Mouse (Mus musculus) liver, adult 2 months (tissue): ENCODE measurements at regions not wholly inside any gene's neighbourhood (a gene's known extent, or its start where the extent isn't known, plus 50 kb on each side); places are given as distances from the start of the nearest gene placed in this dataset.

ENCODE experiments used
- DNase-seq: peaks from one replicate; pipeline ENCODE4 v3.0.0-alpha.2; 2011; ENCODE audit warnings: low read depth, low spot score; ENCODE audit errors: extremely low read depth
- H3K27ac ChIP-seq: fragments of 200-500 bp; replicated peaks from 2 replicates; pipeline ENCODE4 v1.5.1; 2012; ENCODE audit warnings: low read depth, mild to moderate bottlenecking, control low read depth, inconsistent platforms, low read length; ENCODE audit not compliant: insufficient read depth
- H3K27me3 ChIP-seq: fragments of 200-500 bp; 2 replicates; pipeline ENCODE4 v1.6.1; 2012; ENCODE audit warnings: mild to moderate bottlenecking, moderate library complexity, low read length, inconsistent platforms; ENCODE audit not compliant: control insufficient read depth, insufficient read depth
- H3K36me3 ChIP-seq: fragments of 200-500 bp; 2 replicates; pipeline ENCODE4 v1.6.1; 2012; ENCODE audit warnings: low read length, inconsistent platforms; ENCODE audit not compliant: control insufficient read depth, insufficient read depth
- H3K4me1 ChIP-seq: fragments of 200-500 bp; 2 replicates; pipeline ENCODE4 v1.6.1; 2011; ENCODE audit warnings: low read length; ENCODE audit not compliant: control insufficient read depth, insufficient read depth
- H3K4me3 ChIP-seq: fragments of 200-500 bp; 2 replicates; pipeline ENCODE4 v1.5.1; 2011; ENCODE audit warnings: low read depth, mild to moderate bottlenecking, control low read depth, low read length, moderate library complexity; ENCODE audit not compliant: insufficient read depth
- H3K79me2 ChIP-seq: fragments of 200-500 bp; 2 replicates; pipeline ENCODE4 v1.6.1; 2012; ENCODE audit warnings: inconsistent platforms, mild to moderate bottlenecking, low read length, moderate library complexity; ENCODE audit not compliant: control insufficient read depth, insufficient read depth
- H3K9ac ChIP-seq: fragments of 200-500 bp; 2 replicates; pipeline ENCODE4 v1.6.1; 2012; ENCODE audit warnings: low read depth, mild to moderate bottlenecking, control low read depth, inconsistent platforms, low read length
- CTCF ChIP-seq: fragments of 200-500 bp; IDR thresholded peaks from 2 replicates; pipeline ENCODE4 v1.5.1; 2011; ENCODE audit warnings: low read depth, low read length, control low read depth
- POLR2A ChIP-seq: fragments of 200-500 bp; IDR thresholded peaks from 2 replicates; pipeline ENCODE4 v1.6.1; 2011; ENCODE audit warnings: low read length, control low read depth; ENCODE audit not compliant: insufficient read depth; ENCODE audit errors: extremely low read depth
- WGBS: fragments of 180-500 bp; shearing (Covaris S2); methylation state at CpG from one replicate; pipeline ENCODE4 v1.1.7; 2018; 5-methylcytosine and 5-hydroxymethylcytosine counted together

GRCm38 (mm10) chr2:78779949-78780348, 88.0 kb upstream of the Ube2e3 start:
- DNase-seq = no peak
- TF ChIP-seq CTCF (no peak), POLR2A (no peak)

GRCm38 (mm10) chr2:78777589-78777988, 90.3 kb upstream of the Ube2e3 start:
- no peaks in the 10 kb centered on the region for H3K36me3 ChIP-seq
- no peaks in the 10 kb centered on the region for H3K79me2 ChIP-seq
- H3K27ac ChIP-seq = no peak overlapping the region
- H3K9ac ChIP-seq = no peak overlapping the region
- H3K27me3 ChIP-seq = no peaks in the 10 kb centered on the region
- TF ChIP-seq POLR2A (no peak), CTCF (no peak)
- H3K4me3 ChIP-seq = no peak overlapping the region
- DNase-seq = no peak
- no peaks in the 10 kb centered on the region for H3K4me1 ChIP-seq

More at GRCm38 (mm10) chr2:78779949-78780348, 88.0 kb upstream of the Ube2e3 start:
- H3K79me2 ChIP-seq = no peaks in the 10 kb centered on the region
- WGBS = 85% methylated on average over 3 of the region's 3 CpGs
- no peaks in the 10 kb centered on the region for H3K4me1 ChIP-seq
- H3K27me3 ChIP-seq = no peaks in the 10 kb centered on the region
- H3K4me3 ChIP-seq = no peak overlapping the region
- no peak overlapping the region for H3K9ac ChIP-seq
- H3K27ac ChIP-seq = no peak overlapping the region
- H3K36me3 ChIP-seq = no peaks in the 10 kb centered on the region

GRCm38 (mm10) chr2:78754362-78754761, 113.6 kb upstream of the Ube2e3 start:
- WGBS = 80% methylated on average over 6 of the region's 6 CpGs
- TF ChIP-seq POLR2A (no peak), CTCF (no peak)
- DNase-seq = no peak
- Histone ChIP-seq H3K27me3 (no peaks in the 10 kb centered on the region), H3K4me3 (no peak overlapping the region), H3K4me1 (no peaks in the 10 kb centered on the region), H3K36me3 (no peaks in the 10 kb centered on the region), H3K79me2 (no peaks in the 10 kb centered on the region), H3K27ac (no peak overlapping the region), H3K9ac (no peak overlapping the region)

GRCm38 (mm10) chr2:78753918-78754317, 114.0 kb upstream of the Ube2e3 start:
- H3K36me3 ChIP-seq = no peaks in the 10 kb centered on the region
- H3K4me3 ChIP-seq = no peak overlapping the region
- no peaks in the 10 kb centered on the region for H3K4me1 ChIP-seq
- TF ChIP-seq CTCF = no peak
- no peak for TF ChIP-seq POLR2A
- H3K79me2 ChIP-seq = no peaks in the 10 kb centered on the region
- no peak overlapping the region for H3K9ac ChIP-seq
- no peak for DNase-seq
- 81% methylated on average over 4 of the region's 4 CpGs for WGBS
- no peak overlapping the region for H3K27ac ChIP-seq
- H3K27me3 ChIP-seq = no peaks in the 10 kb centered on the region

- Histone ChIP-seq H3K27me3 (no peaks in the 10 kb centered on the region), H3K9ac (no peak overlapping the region), H3K79me2 (no peaks in the 10 kb centered on the region), H3K4me3 (no peak overlapping the region), H3K27ac (no peak overlapping the region), H3K4me1 (no peaks in the 10 kb centered on the region), H3K36me3 (no peaks in the 10 kb centered on the region)
- 84% methylated on average over 6 of the region's 6 CpGs for WGBS
- DNase-seq = no peak
- TF ChIP-seq POLR2A (no peak), CTCF (no peak)
These were observed 137.8 kb upstream of the Ube2e3 start for GRCm38 (mm10) chr2:78730161-78730560.

GRCm38 (mm10) chr2:78726060-78726459, 141.9 kb upstream of the Ube2e3 start:
- TF ChIP-seq POLR2A = no peak
- no peak for TF ChIP-seq CTCF
- Histone ChIP-seq H3K27me3 (no peaks in the 10 kb centered on the region), H3K4me3 (no peak overlapping the region), H3K27ac (no peak overlapping the region), H3K36me3 (no peaks in the 10 kb centered on the region), H3K79me2 (no peaks in the 10 kb centered on the region), H3K9ac (no peak overlapping the region), H3K4me1 (no peaks in the 10 kb centered on the region)
- WGBS = 94% methylated on average over 7 of the region's 7 CpGs
- no peak for DNase-seq
